Mouse (Mus musculus) right cerebral cortex, postnatal 36 days (tissue): ENCODE measurements around the gene Higd2a.

ENCODE experiments used
- DNase-seq, 2 experiments: peaks; one replicate each; pipeline ENCODE4 v3.0.0; 2022; ENCODE audit warnings: low spot score in 2 of 2, mixed read lengths in 1 of 2

Higd2a gene

GRCm38 (mm10) chr13:54621155-54621932 is 31.3 kb downstream of the Higd2a start, which contains the start of gene Faf2:
Faf2 (plus strand) TSS chr13:54621784.
- peak; percentile 96 to 98 for DNase-seq

- DNase-seq: no peak
These were observed 32.0 kb downstream of the Higd2a start for GRCm38 (mm10) chr13:54621960-54622521.

- DNase-seq: no peak
These were observed 39.1 kb downstream of the Higd2a start for GRCm38 (mm10) chr13:54629128-54629527.

GRCm38 (mm10) chr13:54632731-54633277 is 42.8 kb downstream of the Higd2a start:
- DNase-seq: no peak

- DNase-seq: no peak
These were observed 45.0 kb downstream of the Higd2a start for GRCm38 (mm10) chr13:54635011-54635410.
